Mouse (Mus musculus) urinary bladder, adult 2 months (tissue): ENCODE measurements around the gene Plekhg5. TPM values are rescaled to one million over a fixed set of nuclear protein-coding genes. Genes with fewer than 3 reads are reported as not detected.

Experiments
- DNase-seq: peaks from one replicate; pipeline ENCODE4 v3.0.0; 2022; ENCODE audit warnings: low spot score
- polyA plus RNA-seq: library from polyadenylated mRNA; depleted of rRNA; stranded (reverse); fragments of >200 nt; gene quantifications from 2 replicates; pipeline ENCODE4 v1.2.3, GENCODE M21; 2012; rRNA removed

The Plekhg5 gene
- polyA plus RNA-seq, 1 experiment = 13.2 TPM

- no peak for DNase-seq
These were observed 73.9 kb downstream of the Plekhg5 start for GRCm38 (mm10) chr4:152146033-152146827.

GRCm38 (mm10) chr4:152150546-152150945 is 78.2 kb downstream of the Plekhg5 start:
- DNase-seq = no peak

GRCm38 (mm10) chr4:152151451-152151965 is 79.2 kb downstream of the Plekhg5 start:
- DNase-seq = no peak

GRCm38 (mm10) chr4:152151966-152152544 is 79.8 kb downstream of the Plekhg5 start, which contains the start of gene Espn:
Gene Espn, minus strand, starts transcription at chr4:152152371.
- DNase-seq = peak; percentile 54

GRCm38 (mm10) chr4:152153771-152154177 is 81.5 kb downstream of the Plekhg5 start:
- peak; percentile 71 for DNase-seq

GRCm38 (mm10) chr4:152155019-152155418 is 82.7 kb downstream of the Plekhg5 start:
- DNase-seq = no peak

- DNase-seq = no peak
These were observed 85.7 kb downstream of the Plekhg5 start for GRCm38 (mm10) chr4:152157779-152158584.

GRCm38 (mm10) chr4:152158585-152159284 is 86.4 kb downstream of the Plekhg5 start, which contains the start of gene Hes2:
Gene Hes2, plus strand, starts transcription at chr4:152158867.
- no peak for DNase-seq

GRCm38 (mm10) chr4:152159285-152159678 is 87.0 kb downstream of the Plekhg5 start:
- DNase-seq = no peak

GRCm38 (mm10) chr4:152160748-152161147 is 88.5 kb downstream of the Plekhg5 start:
- DNase-seq = no peak

- DNase-seq = no peak
These were observed 89.3 kb downstream of the Plekhg5 start for GRCm38 (mm10) chr4:152161601-152162000.

GRCm38 (mm10) chr4:152162748-152163147 is 90.5 kb downstream of the Plekhg5 start:
- DNase-seq = no peak

Other genes starting within 250 kb of the Plekhg5 start
- gene Camta1, start 210.6 kb upstream of the Plekhg5 start, polyA plus RNA-seq = 24.2 and 29.8 TPM in 2 replicates
- 33.6 and 35.7 TPM in 2 replicates for gene Dnajc11, start 138.8 kb upstream of the Plekhg5 start, polyA plus RNA-seq
- gene Thap3, start 83.5 kb upstream of the Plekhg5 start, polyA plus RNA-seq = 53.1 and 55.1 TPM in 2 replicates
- gene Phf13, start 76.2 kb upstream of the Plekhg5 start, polyA plus RNA-seq = 13.2 and 15.3 TPM in 2 replicates
- 34.5 and 38.3 TPM in 2 replicates for gene Klhl21, start 63.7 kb upstream of the Plekhg5 start, polyA plus RNA-seq
- 13.5 and 16.0 TPM in 2 replicates for gene Zbtb48, start 44.8 kb upstream of the Plekhg5 start, polyA plus RNA-seq
- gene Tas1r1, start 33.9 kb upstream of the Plekhg5 start, polyA plus RNA-seq = 0.04 and 0.10 TPM in 2 replicates
- 11.3 and 13.0 TPM in 2 replicates for gene Nol9, start 33.2 kb upstream of the Plekhg5 start, polyA plus RNA-seq
- 3.7 TPM in 2 replicates for gene Tnfrsf25, start 43.4 kb downstream of the Plekhg5 start, polyA plus RNA-seq
- 6.0 and 7.8 TPM in 2 replicates for gene Espn, start 79.9 kb downstream of the Plekhg5 start, polyA plus RNA-seq
- gene Hes2, start 86.4 kb downstream of the Plekhg5 start, polyA plus RNA-seq = 0.23 and 0.46 TPM in 2 replicates
- 44.9 and 48.1 TPM in 2 replicates for gene Acot7, start 105.6 kb downstream of the Plekhg5 start, polyA plus RNA-seq
- 31.3 and 39.2 TPM in 2 replicates for gene Gpr153, start 201.7 kb downstream of the Plekhg5 start, polyA plus RNA-seq
- gene Hes3, start 219.2 kb downstream of the Plekhg5 start, polyA plus RNA-seq = not detected in 2 replicates
- gene Icmt, start 224.7 kb downstream of the Plekhg5 start, polyA plus RNA-seq = 25.2 and 26.2 TPM in 2 replicates
- gene Rnf207, start 246.5 kb downstream of the Plekhg5 start, polyA plus RNA-seq = 28.0 and 34.9 TPM in 2 replicates